Mouse (Mus musculus): ENCODE measurements around the gene Olfr458. TPM values are rescaled to one million over a fixed set of nuclear protein-coding genes. Genes with fewer than 3 reads are reported as not detected.
"Not testable (repeated sequence)": the region's sequence is repeated elsewhere in the genome, so short reads cannot be mapped to it uniquely, and the experiment has no call there.

Olfr458 gene
- polyA plus RNA-seq (2012; rRNA removed): not detected in 2 replicates

DNA sequence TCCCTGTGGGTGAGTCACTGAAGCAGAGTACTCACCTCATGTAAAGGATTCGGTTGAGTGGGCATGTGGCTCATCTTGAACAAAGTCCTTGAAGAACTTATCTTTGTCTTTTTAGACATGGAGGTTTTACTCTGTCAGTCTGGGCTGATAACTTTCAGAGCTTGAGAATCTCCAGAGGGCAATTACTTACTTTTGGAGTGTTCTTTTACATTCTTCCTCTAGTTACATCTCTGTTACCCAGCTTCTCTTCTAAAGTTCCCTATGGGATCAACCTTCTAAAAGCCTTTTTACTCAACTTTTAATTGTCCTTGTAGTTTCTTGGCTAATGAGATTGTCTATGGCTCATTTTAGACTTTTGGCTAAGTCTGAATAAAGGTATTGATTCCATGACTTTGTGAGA is at the start of gene Olfr458:
Gene Olfr458 (minus strand): TSS at position 101 of the 400 bp plus-strand sequence.
- DNase-seq (ENCODE audit: extremely low spot score in 1 of 2, low spot score in 1 of 2): no peak

DNA sequence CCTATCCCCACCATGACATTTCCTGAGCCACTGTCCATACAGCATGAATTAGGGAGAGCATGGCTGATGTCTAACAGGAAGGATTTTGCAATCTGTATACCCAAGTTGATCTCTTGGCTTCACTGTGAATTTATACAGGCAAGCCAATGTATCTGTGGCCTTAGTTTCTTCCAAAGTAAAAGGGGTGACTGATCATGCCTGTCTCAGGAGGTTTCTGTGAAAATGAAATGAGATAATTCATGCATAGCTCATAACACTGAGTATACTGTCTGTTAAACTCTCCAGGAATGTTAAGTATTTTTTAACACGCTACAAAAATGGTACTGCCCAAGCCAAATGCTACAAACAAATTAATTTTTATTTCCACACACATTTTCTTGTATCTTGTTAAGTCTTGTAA is 48.5 kb upstream of the Olfr458 start:
- no peak for DNase-seq (ENCODE audit: extremely low spot score in 1 of 2, low spot score in 1 of 2)

DNA sequence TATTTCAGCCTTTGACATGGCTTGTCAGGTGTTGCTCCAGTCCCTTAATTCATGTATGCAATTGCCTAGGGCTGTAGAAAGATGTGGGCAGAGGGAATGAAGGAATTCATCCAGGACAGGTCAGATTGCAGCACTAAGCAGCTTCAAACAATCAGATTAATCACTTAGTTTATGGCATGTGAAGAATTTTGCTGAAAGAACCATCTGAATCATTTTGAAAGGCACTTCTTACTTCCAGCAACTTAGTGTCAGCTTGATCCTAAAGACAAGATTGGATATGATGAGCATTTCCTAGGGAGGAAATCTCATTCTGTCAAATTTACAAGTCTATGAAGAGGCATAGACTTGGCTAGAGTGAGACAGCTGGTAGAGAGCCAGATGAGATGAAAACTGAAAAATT is 44.3 kb upstream of the Olfr458 start:
- DNase-seq (ENCODE audit: extremely low spot score in 1 of 2, low spot score in 1 of 2): peak in 1 of 2 experiments; percentile 5

- peak in 1 of 2 experiments; percentile 3 for DNase-seq (ENCODE audit: extremely low spot score in 1 of 2, low spot score in 1 of 2)
Observed at GRCm38 (mm10) chr6:42503478-42503877, 38.5 kb upstream of the Olfr458 start.

GRCm38 (mm10) chr6:42489731-42490130 is 24.7 kb upstream of the Olfr458 start:
- DNase-seq (ENCODE audit: extremely low spot score in 1 of 2, low spot score in 1 of 2): no peak

DNA sequence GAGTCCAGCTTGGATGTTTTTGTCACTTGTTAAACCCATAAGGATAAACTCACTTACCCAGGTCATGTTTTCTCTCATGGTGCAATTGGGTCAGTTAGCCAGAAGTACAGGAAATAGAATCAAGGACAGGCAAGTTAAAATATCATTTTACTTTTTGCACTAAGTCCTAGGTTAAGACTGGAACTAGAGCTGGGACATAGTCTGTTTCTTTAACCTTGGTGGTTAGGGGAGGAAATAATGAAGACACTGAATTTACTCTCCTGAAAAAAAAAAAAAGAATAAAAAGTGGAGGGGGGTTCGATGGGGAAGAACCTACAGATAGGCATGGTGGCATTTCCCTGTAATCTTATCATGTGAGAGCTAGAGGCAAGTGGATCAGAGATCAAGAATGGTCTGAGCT is 22.1 kb upstream of the Olfr458 start, which contains the start of gene Olfr456:
Gene Olfr456 (minus strand): TSS at position 101 of the 400 bp plus-strand sequence.
- no peak for DNase-seq (ENCODE audit: extremely low spot score in 1 of 2, low spot score in 1 of 2)

GRCm38 (mm10) chr6:42484633-42485032 is 19.6 kb upstream of the Olfr458 start:
- no peak for DNase-seq (ENCODE audit: extremely low spot score in 1 of 2, low spot score in 1 of 2)

DNA sequence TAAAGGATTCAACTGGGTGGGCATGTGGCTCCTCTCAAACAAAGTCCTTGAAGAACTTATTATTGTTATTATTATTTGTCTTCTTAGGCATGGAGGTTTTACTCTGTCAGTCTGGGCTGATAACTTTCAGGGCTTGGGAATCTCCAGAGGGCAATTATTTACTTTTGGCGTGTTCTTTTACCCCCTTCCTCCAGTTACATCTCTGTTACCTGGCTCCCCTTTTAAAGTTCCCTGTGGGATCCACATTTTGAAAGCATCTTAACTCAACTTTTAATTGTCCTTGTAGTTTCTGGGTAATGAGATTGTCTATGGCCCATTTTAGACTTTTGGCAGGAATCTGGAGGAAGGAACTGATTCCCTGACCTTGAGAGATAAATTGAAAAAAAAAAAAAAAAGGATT is 11.2 kb upstream of the Olfr458 start, which contains the start of gene Olfr457:
Gene Olfr457 (minus strand): TSS at position 101 of the 400 bp plus-strand sequence.
- no peak for DNase-seq (ENCODE audit: extremely low spot score in 1 of 2, low spot score in 1 of 2)

- DNase-seq (ENCODE audit: extremely low spot score in 1 of 2, low spot score in 1 of 2): not testable (repeated sequence)
Observed at GRCm38 (mm10) chr6:42471298-42471697, 6.3 kb upstream of the Olfr458 start.

DNA sequence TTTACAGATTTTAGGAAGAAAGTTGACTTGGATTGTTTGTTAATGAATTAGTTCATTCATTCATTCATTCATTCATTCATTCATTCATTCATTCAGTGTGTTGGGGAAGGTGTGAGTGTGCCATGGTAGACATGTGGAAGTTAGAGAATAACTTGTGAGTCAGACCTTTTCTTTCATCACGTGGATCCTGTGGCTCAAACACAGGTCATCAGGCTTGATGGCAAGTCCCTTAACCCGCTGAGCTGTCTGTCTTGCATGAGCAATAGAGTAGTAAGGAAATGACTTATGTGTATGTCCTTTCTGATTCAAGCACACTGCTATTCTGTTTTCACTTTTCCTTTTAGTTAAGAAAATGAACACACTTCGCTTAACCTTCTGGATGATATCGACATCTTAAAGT is 5.5 kb upstream of the Olfr458 start:
- DNase-seq (ENCODE audit: extremely low spot score in 1 of 2, low spot score in 1 of 2): no peak

DNA sequence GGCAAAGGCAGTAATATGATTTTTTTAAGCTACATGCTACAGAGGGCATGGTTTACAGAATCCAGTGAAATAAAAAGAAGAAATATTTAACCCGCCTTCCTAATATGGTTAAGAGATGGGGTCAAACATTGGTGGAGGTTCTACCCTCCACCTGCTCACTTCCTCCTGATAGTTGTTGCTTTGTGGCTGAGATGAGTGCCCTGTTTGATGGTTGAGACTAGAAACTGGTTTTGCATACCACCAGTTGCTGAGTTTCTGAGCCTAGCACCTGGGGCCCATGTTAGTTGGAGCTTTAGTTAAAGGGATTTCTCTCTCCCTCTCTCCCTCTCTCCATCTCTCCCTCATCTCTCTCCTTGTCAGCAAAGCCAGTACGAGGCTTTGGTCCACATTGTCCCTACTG is 17.6 kb downstream of the Olfr458 start:
- DNase-seq (ENCODE audit: extremely low spot score in 1 of 2, low spot score in 1 of 2): no peak

DNA sequence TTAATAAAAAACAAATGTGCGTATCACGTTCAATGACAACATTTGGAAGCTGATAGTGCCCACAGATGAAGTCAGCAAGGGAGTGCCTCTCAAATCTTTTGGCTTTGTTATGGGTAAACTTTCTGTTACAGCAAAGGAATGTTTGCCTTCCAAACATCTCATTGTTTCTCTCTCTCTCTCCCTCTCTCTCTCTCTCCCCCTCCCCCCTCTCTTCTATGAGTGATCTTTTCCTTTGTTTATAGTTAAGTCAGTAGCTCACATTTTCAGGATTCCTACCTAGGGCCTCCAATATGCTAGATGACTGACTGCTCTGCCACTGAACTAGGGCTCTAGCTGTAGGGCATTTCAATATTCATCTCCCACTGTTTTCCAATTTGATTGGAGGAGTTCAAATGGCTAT is 20.5 kb downstream of the Olfr458 start:
- DNase-seq (ENCODE audit: extremely low spot score in 1 of 2, low spot score in 1 of 2): no peak

DNA sequence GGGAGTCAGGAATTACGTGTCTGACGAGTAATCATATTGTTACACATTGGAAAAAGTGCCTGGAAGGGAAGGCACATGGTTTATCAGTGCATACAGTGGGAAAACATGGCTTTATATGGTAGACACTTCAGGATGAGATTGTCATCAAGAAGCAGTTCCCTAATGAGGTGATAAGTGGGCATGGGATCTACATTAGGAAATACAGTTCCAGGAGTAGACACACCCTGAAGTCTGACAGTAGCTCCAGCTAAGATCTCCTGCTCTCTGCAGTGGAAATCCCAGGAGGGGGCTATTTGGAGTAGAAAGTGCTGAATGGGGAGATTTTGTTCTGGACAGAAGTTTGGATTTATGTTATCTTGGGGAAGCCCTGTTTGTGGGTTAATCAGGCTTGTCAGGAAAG is 23.6 kb downstream of the Olfr458 start:
- no peak for DNase-seq (ENCODE audit: extremely low spot score in 1 of 2, low spot score in 1 of 2)

DNA sequence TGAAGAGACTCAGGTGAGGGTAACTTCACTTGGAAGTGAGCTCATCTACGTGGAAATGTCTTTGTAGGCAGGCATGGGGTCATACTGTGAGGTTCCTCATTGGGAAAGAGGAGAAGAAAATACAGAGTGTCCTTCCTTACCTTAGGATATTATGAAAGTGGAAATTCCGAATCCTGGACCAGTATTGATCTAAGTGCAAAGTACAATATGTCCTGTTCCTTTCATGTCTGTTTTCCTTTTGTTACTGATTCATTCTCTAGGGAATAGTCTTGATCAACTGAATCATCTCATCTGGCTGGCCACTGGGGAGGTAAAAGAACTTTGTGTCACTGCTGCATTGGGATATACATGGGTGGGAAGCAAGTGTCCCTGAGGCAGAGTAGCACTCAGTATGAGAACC is 29.5 kb downstream of the Olfr458 start:
- DNase-seq (ENCODE audit: extremely low spot score in 1 of 2, low spot score in 1 of 2): no peak

DNA sequence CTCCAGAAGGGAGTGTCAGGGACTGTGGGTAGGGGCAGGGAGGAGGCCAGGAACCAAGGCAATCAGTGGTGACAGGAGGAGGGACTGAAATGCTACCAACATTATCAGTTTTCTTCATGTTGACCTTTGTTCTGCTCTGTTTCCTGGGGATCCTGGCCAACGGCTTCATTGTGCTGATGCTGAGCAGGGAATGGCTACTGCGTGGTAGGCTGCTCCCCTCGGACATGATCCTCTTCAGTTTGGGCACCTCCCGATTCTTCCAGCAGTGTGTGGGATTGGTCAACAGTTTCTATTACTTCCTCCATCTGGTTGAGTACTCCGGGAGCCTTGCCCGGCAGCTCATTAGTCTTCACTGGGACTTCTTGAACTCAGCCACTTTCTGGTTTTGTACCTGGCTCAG is 30.6 kb downstream of the Olfr458 start, which contains the start of gene Tas2r126:
Gene Tas2r126 (plus strand): TSS at position 90 of the 400 bp plus-strand sequence.
- DNase-seq (ENCODE audit: extremely low spot score in 1 of 2, low spot score in 1 of 2): no peak

GRCm38 (mm10) chr6:42433554-42433953 is 31.4 kb downstream of the Olfr458 start:
- no peak for DNase-seq (ENCODE audit: extremely low spot score in 1 of 2, low spot score in 1 of 2)

- peak; percentile 12 to 28 for DNase-seq (ENCODE audit: extremely low spot score in 1 of 2, low spot score in 1 of 2)
Observed at GRCm38 (mm10) chr6:42426337-42426736, 38.7 kb downstream of the Olfr458 start.

GRCm38 (mm10) chr6:42424472-42424871 is 40.5 kb downstream of the Olfr458 start:
- DNase-seq (ENCODE audit: extremely low spot score in 1 of 2, low spot score in 1 of 2): no peak

GRCm38 (mm10) chr6:42421439-42421838 is 43.6 kb downstream of the Olfr458 start:
- DNase-seq (ENCODE audit: extremely low spot score in 1 of 2, low spot score in 1 of 2): no peak

- DNase-seq (ENCODE audit: extremely low spot score in 1 of 2, low spot score in 1 of 2): peak in 1 of 2 experiments; percentile 20
Observed at GRCm38 (mm10) chr6:42419443-42419842, 45.6 kb downstream of the Olfr458 start.
